Mouse (Mus musculus) layer of hippocampus, postnatal 14 days (tissue): Measurements from ENCODE around the gene Opn5. TPM values are rescaled to one million over a fixed set of nuclear protein-coding genes. Genes with fewer than 3 reads are reported as not detected.

Source experiments
- total RNA-seq, 2 experiments: library from RNA; stranded (reverse); gene quantifications; 2 replicates each; pipeline ENCODE4 v1.2.3; 2021

Gene Opn5
- total RNA-seq, 2 experiments from 2014 or later: not detected

Other genes starting within 250 kb of the Opn5 start
- 1 to 10 TPM in 1 of 2 experiments, under 1 TPM in 1; 0.91 to 1.3 TPM for gene Adgrf4, start 80.9 kb upstream of the Opn5 start, total RNA-seq
- gene Adgrf2, start 130.8 kb upstream of the Opn5 start, total RNA-seq: under 1 TPM; 0.48 to 0.53 TPM